Mouse (Mus musculus): ENCODE measurements around the gene Sdr42e1. TPM values are rescaled to one million over a fixed set of nuclear protein-coding genes. Genes with fewer than 3 reads are reported as not detected.
A peak's percentile ranks its signal among the peaks of the same experiment; 100 is the strongest.

Sdr42e1 gene
- 1 to 10 TPM; 1.7 to 3.6 TPM for total RNA-seq (2021)
- long read RNA-seq, experiment 1, partial matches to known transcripts, result 0 of 5 reads
- long read RNA-seq, experiment 1, other reads (novel, unspliced or antisense), result 0 of 5 reads
- long read RNA-seq, experiment 2, transcript Sdr42e1-202 (3 exons, 2,615 nt), result major isoform, 6 of 11 reads
- long read RNA-seq, experiment 2, partial matches to known transcripts, result 0 of 11 reads
- long read RNA-seq, experiment 2, other reads (novel, unspliced or antisense), result 1 of 11 reads

DNA sequence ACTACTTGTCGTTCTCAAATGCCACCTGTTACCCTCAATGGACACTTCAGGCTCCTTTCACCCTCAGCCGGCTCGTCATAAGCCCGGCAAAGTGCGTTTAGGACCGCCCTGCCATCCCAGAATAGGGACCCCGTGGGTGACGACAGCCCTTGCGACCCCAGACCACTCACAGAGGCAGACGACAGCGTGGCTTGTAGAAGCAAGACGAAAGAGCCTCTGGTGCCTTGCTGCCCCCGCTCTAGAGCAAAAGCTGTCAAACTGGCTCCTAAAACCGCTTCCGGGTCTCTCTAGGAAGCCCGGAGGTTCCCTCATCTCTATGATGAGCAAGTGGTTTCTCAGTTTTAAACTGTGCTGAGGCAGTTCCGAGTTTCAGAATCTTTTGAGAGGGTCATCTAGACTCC, at the start of gene Sdr42e1:
Sdr42e1 (minus strand) TSS at position 260 of the 401 bp plus-strand sequence.
- DNase-seq (ENCODE audit: low spot score in 2 of 2), result peak; percentile 15 to 29

DNA sequence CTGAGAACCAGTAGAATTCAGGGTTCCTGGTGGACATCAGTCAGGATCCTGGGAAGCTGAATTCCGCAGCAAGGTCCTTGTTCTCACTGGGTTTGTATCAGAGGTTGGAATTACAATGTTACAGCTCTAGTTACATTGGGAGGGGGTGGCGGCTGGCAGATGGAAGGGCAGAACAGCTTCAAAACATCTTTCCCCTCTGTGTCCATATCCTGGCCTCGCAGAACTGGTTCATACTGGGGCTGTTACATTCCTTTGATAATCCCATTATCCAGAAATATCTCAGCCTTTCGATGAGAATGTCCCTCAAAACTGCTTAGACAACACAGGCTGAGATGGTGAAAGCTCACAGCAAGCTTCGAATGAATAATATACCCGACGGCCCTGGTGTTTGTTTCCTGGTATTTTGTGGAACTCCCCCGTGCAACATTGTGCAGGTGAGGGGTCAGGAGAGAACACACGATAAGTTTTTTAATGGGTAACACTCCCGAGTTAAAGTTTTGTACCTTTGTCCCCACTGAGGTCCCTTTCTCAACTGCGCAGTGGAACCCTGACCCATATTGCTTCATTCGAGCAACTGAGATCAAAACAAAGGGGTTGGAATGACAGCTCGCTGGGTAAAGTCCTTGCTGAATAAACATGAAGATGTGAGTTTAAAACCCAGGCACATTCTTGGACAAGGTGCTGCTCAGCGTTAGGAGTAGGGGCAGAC, 44.8 kb upstream of the Sdr42e1 start:
- DNase-seq (ENCODE audit: low spot score in 2 of 2), result no peak

DNA sequence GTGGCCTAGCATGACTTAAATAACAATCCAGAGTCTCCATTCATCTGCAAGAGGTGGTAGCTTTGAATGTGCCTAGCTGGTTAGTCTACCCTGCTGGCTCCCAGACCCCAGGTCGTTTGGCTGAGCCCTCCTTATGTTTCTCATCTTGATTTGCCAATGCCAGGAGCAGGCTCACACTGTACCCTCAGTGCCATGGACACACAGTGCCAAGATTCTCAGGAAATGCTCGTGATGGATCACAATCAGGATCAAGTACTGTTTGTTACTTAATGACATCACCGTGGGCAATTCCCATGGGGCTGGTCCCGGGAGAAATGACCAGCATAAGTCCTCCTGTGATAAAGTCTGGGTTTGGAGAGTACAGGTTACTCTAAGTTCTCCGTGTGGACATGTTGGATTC, 42.4 kb upstream of the Sdr42e1 start:
- no peak for DNase-seq (ENCODE audit: low spot score in 2 of 2)

- DNase-seq (ENCODE audit: low spot score in 2 of 2), result no peak
Observed at GRCm38 (mm10) chr8:117714604-117715003, 41.1 kb upstream of the Sdr42e1 start.

GRCm38 (mm10) chr8:117712226-117712625, 38.7 kb upstream of the Sdr42e1 start:
- DNase-seq (ENCODE audit: low spot score in 2 of 2), result no peak

DNA sequence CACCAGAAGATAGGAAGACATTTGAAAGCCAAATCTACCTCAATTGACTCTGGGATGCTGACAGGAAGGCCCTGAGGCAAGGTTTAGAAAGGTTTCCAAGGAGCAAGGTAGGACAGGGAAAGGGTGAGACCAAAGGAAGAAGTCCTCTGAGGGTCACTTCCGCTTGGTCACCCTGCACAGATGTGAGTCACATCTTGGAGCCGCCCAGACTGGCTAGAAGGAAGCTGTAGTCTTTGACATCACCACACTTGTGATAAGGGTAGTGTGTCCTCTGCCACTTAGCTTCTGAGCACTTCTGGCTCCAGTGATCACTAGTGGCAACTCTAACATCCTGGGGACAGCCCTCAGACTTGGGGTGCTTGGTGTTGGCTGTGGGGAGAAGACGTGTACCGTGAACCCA, 32.7 kb upstream of the Sdr42e1 start:
- no peak for DNase-seq (ENCODE audit: low spot score in 2 of 2)

- no peak for DNase-seq (ENCODE audit: low spot score in 2 of 2)
Observed at GRCm38 (mm10) chr8:117702701-117703100, 29.2 kb upstream of the Sdr42e1 start.

DNA sequence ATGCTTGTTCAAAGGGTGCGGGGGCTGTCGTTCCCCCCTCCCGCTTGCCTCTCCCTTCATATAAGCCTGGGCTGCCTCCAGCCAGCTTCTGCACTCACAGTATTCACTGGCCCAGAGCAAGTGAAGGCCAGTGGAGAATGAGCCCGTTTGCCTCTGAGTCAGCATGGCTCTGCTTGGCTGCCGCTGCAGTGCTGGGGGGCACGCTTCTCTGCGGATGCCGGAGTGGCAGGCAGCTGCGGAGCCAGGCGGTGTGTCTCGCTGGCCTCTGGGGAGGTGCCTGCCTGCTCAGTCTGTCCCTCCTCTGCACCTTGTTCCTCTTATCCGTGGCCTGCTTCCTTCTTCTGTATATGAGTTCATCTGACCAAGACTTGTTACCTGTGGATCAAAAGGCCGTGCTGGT, 28.4 kb upstream of the Sdr42e1 start, which contains the start of gene Hsd17b2:
Hsd17b2 (plus strand) TSS at position 46 of the 400 bp plus-strand sequence.
- no peak for DNase-seq (ENCODE audit: low spot score in 2 of 2)

DNA sequence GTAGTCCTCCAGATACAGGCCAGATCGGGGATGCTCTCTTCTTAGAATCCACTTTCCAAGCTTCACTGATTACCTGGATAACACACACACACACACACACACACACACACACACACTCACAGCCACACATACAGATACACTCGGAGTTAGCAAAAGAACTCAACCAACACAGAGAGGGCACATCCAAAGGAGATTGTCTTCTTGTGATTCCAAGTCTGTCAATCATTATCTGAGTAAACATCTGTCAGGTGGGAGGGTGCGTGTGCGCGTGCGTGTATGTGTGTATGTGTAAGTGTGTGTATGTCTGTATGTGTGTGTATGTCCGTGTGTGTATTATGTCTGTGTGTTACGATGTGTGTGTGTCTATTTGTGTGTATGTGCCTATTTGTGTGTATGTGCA, 27.8 kb upstream of the Sdr42e1 start:
- no peak for DNase-seq (ENCODE audit: low spot score in 2 of 2)

- no peak for DNase-seq (ENCODE audit: low spot score in 2 of 2)
Observed at GRCm38 (mm10) chr8:117700699-117701098, 27.2 kb upstream of the Sdr42e1 start.

GRCm38 (mm10) chr8:117697248-117697647, 23.8 kb upstream of the Sdr42e1 start:
- DNase-seq (ENCODE audit: low spot score in 2 of 2), result peak in 1 of 2 experiments; percentile 31

DNA sequence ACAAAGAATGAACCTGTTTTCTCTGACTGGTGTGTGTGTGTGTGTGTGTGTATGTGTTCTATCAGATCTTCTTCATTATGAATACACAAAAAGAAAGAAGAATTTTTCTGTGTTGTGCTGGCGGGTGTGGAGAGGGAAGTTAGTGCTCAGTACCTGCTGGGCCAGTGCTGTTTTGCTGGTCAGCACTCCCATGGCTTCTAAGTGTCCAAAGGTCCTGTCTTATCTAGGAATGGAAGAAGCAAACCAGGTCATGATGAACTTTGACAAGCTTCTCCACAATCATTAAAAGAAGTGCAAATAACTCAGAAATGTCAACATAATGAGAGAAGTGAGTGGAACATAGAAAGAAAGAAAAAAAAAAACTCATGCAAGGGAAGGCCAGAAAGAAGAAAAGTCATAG, 22.1 kb upstream of the Sdr42e1 start:
- no peak for DNase-seq (ENCODE audit: low spot score in 2 of 2)

DNA sequence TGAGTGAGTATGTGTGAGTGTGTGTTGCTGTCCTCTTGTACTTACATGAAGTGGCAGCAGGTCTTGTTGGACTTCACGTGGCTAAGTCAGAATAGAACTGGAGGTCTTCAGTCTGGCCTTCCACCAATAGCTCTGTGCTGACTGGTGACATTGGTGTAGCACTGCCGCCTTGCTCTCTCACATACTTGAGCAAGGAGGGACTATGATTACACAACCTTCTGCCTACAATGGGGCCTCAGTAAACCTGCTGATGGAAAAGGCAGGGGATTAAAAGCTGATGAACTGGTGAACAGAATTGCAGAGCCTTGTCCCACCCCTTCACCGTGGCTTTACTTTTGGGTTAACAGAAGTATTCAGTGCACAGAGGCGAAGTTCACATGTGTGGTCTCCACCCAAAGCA, 18.6 kb upstream of the Sdr42e1 start:
- no peak for DNase-seq (ENCODE audit: low spot score in 2 of 2)

DNA sequence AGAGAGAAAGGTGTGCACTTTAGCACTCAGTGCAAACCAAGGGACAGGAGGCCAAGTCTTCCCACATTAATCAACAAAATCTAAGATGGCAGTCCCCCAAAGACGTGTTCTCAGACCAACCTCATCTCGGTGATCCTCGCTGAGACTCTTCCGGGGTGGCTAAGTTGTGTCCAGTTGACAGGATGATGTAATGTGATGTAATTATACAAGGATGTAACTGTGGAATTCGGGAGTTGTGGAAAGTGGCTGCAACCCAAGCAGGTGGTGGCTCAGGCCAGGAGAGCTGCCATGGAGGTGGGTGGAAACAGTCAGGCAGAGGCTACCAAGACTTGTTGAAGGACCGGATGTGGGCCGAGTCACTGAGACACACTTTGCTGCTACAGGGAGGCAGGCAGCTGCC, 14.4 kb upstream of the Sdr42e1 start:
- no peak for DNase-seq (ENCODE audit: low spot score in 2 of 2)

DNA sequence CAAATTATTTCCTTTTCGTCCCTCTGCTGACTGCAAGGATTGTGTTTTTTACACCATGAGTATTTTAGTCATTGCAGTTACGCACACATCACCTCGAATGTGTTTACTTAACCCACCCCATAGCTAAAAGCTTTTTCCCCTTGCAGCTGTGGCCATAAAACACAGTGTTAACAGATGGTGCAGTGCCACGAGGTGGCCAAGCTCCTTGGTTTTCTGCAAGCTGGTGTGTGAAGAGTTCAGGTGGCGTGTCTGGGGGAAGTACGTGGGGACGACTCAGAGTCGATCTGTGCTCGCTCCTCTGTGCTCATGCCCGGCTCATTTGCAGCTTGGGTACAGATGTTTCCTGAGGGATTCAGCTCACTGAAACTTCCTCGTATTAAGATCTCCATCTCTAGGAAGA, 11.0 kb upstream of the Sdr42e1 start:
- DNase-seq (ENCODE audit: low spot score in 2 of 2), result no peak

GRCm38 (mm10) chr8:117683925-117684472, 10.5 kb upstream of the Sdr42e1 start:
- no peak for DNase-seq (ENCODE audit: low spot score in 2 of 2)

DNA sequence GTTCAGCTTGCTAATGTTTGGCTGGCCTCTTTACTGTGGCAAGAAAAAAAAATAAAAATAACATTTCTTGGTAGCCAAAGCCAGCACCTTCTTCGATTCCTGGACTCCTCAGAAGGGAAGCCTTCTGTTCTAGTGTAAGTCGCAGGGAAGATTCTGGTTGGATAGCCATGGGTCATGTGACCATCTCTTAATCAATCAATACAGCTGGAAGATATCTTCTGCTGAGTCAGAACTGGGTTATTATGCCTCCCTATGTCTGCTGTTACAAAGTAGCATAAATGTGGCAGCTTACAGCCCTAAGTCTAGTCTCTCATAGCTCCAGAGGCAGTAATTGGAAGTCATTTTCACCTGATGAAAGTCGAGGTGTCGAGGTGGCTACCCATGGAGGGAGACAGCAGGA, 5.2 kb upstream of the Sdr42e1 start:
- DNase-seq (ENCODE audit: low spot score in 2 of 2), result no peak

DNA sequence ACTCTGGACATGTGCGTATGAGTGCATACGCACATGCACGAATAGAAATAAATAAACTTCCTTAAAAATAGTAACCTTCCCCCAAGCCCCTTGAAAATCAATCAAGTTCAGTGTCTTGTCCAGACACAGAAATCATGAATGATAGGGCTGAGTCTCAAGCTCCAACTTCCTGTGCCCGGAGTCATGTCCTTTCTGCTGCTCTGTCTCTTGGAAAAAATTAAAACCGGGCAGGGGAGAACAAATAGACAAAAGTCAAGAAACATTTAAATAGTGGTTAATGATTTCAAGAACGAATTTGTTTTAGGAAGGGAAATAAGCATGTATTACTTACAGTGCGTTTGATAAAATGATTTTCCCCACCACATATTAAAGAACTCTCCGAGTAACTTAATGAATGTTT, 3.5 kb upstream of the Sdr42e1 start:
- DNase-seq (ENCODE audit: low spot score in 2 of 2), result no peak

GRCm38 (mm10) chr8:117676460-117676859, 3.0 kb upstream of the Sdr42e1 start:
- no peak for DNase-seq (ENCODE audit: low spot score in 2 of 2)

DNA sequence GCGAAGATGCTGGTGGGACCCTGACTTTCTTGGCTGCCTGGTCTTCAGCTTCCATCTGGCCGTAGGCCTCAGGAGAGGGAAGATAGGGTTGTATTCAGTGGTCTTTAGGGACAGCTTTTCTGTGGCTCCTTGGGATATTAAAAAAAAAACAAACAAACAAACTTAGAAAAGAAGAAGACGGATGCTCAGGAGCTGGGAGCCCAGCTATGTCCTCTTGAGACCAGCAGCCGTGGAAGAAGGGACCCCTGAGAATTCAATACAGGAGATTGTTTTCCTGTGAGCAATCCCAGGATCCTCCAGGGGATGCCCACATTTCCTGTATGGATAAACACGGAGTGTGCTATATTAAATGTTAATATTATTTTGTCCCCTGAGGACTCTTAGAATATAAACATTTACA, 1.7 kb upstream of the Sdr42e1 start:
- no peak for DNase-seq (ENCODE audit: low spot score in 2 of 2)

GRCm38 (mm10) chr8:117672558-117672957, 931 bp downstream of the Sdr42e1 start:
- no peak for DNase-seq (ENCODE audit: low spot score in 2 of 2)

DNA sequence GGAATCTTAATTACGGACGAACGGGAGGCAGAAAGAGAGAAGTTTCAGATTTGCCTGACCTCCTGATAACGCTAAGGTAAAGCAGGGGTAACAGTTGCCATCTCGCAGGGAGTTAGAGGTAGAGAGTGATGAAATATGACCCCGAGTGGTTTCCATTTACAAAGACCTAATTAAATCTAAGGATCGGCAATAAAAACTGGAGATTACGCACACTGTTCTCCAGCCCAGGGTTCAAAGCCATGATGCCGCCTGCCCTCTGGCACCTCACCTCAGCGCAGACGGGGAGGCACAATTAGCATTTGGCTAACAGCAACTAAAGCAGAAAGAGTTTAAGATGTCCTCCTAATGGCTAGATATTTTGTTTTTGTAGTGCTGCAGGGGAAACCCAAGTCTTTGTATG, 3.0 kb downstream of the Sdr42e1 start:
- DNase-seq (ENCODE audit: low spot score in 2 of 2), result no peak

All from adrenal gland, adult 18-20 months (tissue).